Mouse (Mus musculus) G1E (cell line): ENCODE results near the gene 0610009B22Rik. TPM values are rescaled to one million over a fixed set of nuclear protein-coding genes. Genes with fewer than 3 reads are reported as not detected.

Experiments
- ATAC-seq: 2 replicates; pipeline ENCODE4 v1.8.0; 2016; ENCODE audit warnings: mild to moderate bottlenecking; ENCODE audit not compliant: insufficient number of reproducible peaks, poor library complexity, low FRiP score, severe bottlenecking; ENCODE audit errors: extremely low read depth
- DNase-seq: peaks from one replicate; pipeline ENCODE4 v3.0.0; 2012; ENCODE audit warnings: low spot score
- H3K27me3 ChIP-seq: 2 replicates; pipeline ENCODE4 v1.6.1; 2012; ENCODE audit warnings: mild to moderate bottlenecking, low read length, inconsistent platforms; ENCODE audit not compliant: insufficient read depth
- H3K36me3 ChIP-seq: replicated peaks from 2 replicates; pipeline ENCODE3; 2012; ENCODE audit warnings: mild to moderate bottlenecking, inconsistent platforms
- H3K4me1 ChIP-seq: 2 replicates; pipeline ENCODE4 v1.6.1; 2012; ENCODE audit warnings: low read depth, low read length, inconsistent platforms, mixed read lengths; ENCODE audit not compliant: insufficient read depth
- H3K4me3 ChIP-seq: 2 replicates; pipeline ENCODE4 v1.5.1; 2012; ENCODE audit warnings: low read depth, mild to moderate bottlenecking, inconsistent platforms, low read length, moderate library complexity, mixed read lengths
- H3K9me3 ChIP-seq: replicated peaks from 2 replicates; pipeline ENCODE4 v1.6.1; 2012; ENCODE audit warnings: inconsistent platforms
- CTCF ChIP-seq: IDR thresholded peaks from 2 replicates; pipeline ENCODE4 v1.5.1; 2012; ENCODE audit warnings: low read depth, low read length, inconsistent platforms, mixed read lengths
- GATA1 ChIP-seq: IDR thresholded peaks from 2 replicates; pipeline ENCODE4 v1.6.1; 2012; ENCODE audit warnings: borderline replicate concordance, low read length, inconsistent platforms, mixed read lengths
- GATA2 ChIP-seq: IDR thresholded peaks from 2 replicates; pipeline ENCODE4 v1.6.1; 2012; ENCODE audit warnings: low read depth, low read length, inconsistent platforms, borderline replicate concordance
- POLR2AphosphoS5 ChIP-seq: IDR thresholded peaks from 2 replicates; pipeline ENCODE4 v1.6.1; 2012; ENCODE audit warnings: low read depth, low read length, inconsistent platforms; ENCODE audit not compliant: insufficient replicate concordance
- TAL1 ChIP-seq: conservative IDR thresholded peaks from 2 replicates; pipeline ENCODE4 v1.6.1; 2012; ENCODE audit warnings: low read depth, low read length, inconsistent platforms, mixed read lengths
- polyA plus RNA-seq: library from polyadenylated mRNA; stranded (reverse); fragments of >175 nt; gene quantifications from 2 replicates; pipeline ENCODE4 v1.2.3, GENCODE M21; 2012
- total RNA-seq, 2 experiments: library from RNA; stranded (forward) in 1 of 2; stranded (reverse) in 1 of 2; fragments of 200-1000 nt in 1 of 2; fragments of >200 nt in 1 of 2; fragmentation: Nextera tagmentation in 1 of 2; gene quantifications; 2 replicates each; pipeline ENCODE4 v1.2.3; 2014 to 2017

Gene 0610009B22Rik
- total and polyA plus RNA-seq, 3 experiments = 2.8 to 39.6 (median 19.5) TPM

DNA sequence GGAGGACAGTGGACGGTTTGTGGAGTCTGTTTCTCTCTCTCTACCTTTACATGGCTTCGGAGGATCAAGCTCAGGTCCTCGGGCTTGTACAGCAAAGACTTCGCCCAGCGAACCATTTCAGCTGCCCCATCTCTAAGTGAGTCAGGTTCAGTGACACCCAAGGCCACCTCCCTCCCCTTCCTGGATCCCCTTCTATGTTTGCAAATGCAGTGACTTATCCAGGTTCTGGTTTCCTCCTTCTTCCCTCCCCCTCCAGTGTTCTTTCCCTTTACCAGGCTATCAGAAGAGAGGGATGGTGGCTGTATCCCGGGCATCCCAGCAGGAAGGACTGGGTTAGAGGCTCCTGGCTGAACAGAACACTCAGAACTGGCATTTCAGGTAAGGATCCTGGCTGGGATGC lies 34.9 kb downstream of the 0610009B22Rik start:
- Histone ChIP-seq H3K4me3 (no peak overlapping the region; the same call in 1 of the 2 replicates), H3K36me3 (no peaks in the 10 kb centered on the region), H3K4me1 (peaks cover 12% of the 10 kb centered on the region), H3K9me3 (peaks cover 9% of the 10 kb centered on the region), H3K27me3 (peaks cover 81% of the 10 kb centered on the region)
- TF ChIP-seq POLR2AphosphoS5 (no peak), GATA2 (no peak), CTCF (no peak), TAL1 (no peak), GATA1 (no peak)
- ATAC-seq (no peak), DNase-seq (no peak)

- Histone ChIP-seq H3K36me3 (no peaks in the 10 kb centered on the region), H3K27me3 (peaks cover 79% of the 10 kb centered on the region), H3K4me3 (no peak overlapping the region), H3K4me1 (peaks cover 12% of the 10 kb centered on the region), H3K9me3 (peaks cover 9% of the 10 kb centered on the region)
- ATAC-seq (no peak), DNase-seq (no peak)
- TF ChIP-seq TAL1 (no peak), CTCF (no peak), POLR2AphosphoS5 (no peak), GATA2 (no peak), GATA1 (no peak)
Observed at GRCm38 (mm10) chr11:51652889-51653418, 35.7 kb downstream of the 0610009B22Rik start.

GRCm38 (mm10) chr11:51650691-51651515 lies 37.8 kb downstream of the 0610009B22Rik start, which contains the start of the genes N4bp3 and D930048N14Rik:
N4bp3 (minus strand) TSS chr11:51650842.
D930048N14Rik (plus strand) TSS chr11:51650954.
- ATAC-seq (no peak), DNase-seq (no peak)
- Histone ChIP-seq H3K4me3 (peak within 1 kb of the TSS; percentile 59; the same call in 1 of the 2 replicates), H3K36me3 (no peaks in the 10 kb centered on the region), H3K4me1 (peaks cover 16% of the 10 kb centered on the region), H3K27me3 (peaks cover 75% of the 10 kb centered on the region), H3K9me3 (peaks cover 9% of the 10 kb centered on the region)
- TF ChIP-seq POLR2AphosphoS5 (no peak), TAL1 (no peak), GATA2 (no peak), CTCF (no peak), GATA1 (no peak)

- no peaks in the 10 kb centered on the region for H3K36me3 ChIP-seq
- ATAC-seq (no peak), DNase-seq (no peak)
- peaks cover 9% of the 10 kb centered on the region for H3K9me3 ChIP-seq
- TF ChIP-seq GATA1 = no peak
- TF ChIP-seq CTCF = no peak
- TF ChIP-seq POLR2AphosphoS5 = no peak
- no peak for TF ChIP-seq TAL1
- TF ChIP-seq GATA2 = no peak
- H3K4me3 ChIP-seq = peak overlapping the region; percentile 59; the same call in 1 of the 2 replicates
- peaks cover 81% of the 10 kb centered on the region for H3K27me3 ChIP-seq
- peaks cover 16% of the 10 kb centered on the region for H3K4me1 ChIP-seq
Observed at GRCm38 (mm10) chr11:51650261-51650660, 38.4 kb downstream of the 0610009B22Rik start.

DNA sequence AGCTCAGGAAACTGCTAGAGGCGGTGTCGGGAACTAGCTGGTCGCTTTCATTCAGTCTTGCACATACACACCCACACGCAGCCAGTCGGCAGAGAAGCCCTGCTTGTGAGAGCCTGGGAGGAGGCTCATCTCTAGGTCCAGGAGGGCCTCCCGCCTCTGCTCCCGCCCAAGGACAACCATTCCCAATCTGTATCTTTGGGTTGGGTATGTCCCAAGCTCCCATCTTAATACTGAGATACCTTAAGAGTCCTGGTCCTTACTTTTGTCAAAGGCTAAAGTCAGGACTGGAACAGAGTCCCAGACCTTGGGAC lies 38.8 kb downstream of the 0610009B22Rik start:
- DNase-seq = no peak
- Histone ChIP-seq H3K9me3 (peaks cover 9% of the 10 kb centered on the region), H3K4me1 (peaks cover 16% of the 10 kb centered on the region), H3K27me3 (peaks cover 81% of the 10 kb centered on the region), H3K36me3 (no peaks in the 10 kb centered on the region), H3K4me3 (peak overlapping the region; percentile 59; the same call in 1 of the 2 replicates)
- no peak for TF ChIP-seq GATA1
- TF ChIP-seq GATA2 = no peak
- no peak for TF ChIP-seq POLR2AphosphoS5
- no peak for TF ChIP-seq CTCF
- TF ChIP-seq TAL1 = no peak
- ATAC-seq = no peak
